Mouse (Mus musculus) ES-Bruce4 (cell line): ENCODE data around the gene Prdm15. TPM values are rescaled to one million over a fixed set of nuclear protein-coding genes. Genes with fewer than 3 reads are reported as not detected.

Source experiments
- H3K27ac ChIP-seq: 2 replicates; pipeline ENCODE4 v1.5.1; 2012; ENCODE audit warnings: low read length, inconsistent platforms; ENCODE audit not compliant: insufficient read depth
- H3K27me3 ChIP-seq: 2 replicates; pipeline ENCODE4 v1.6.1; 2012; ENCODE audit warnings: mild to moderate bottlenecking, low read length, inconsistent platforms; ENCODE audit not compliant: control insufficient read depth, poor library complexity, insufficient read depth, severe bottlenecking
- H3K36me3 ChIP-seq: 2 replicates; pipeline ENCODE4 v1.6.1; 2012; ENCODE audit warnings: inconsistent platforms, mild to moderate bottlenecking, low read length, moderate library complexity; ENCODE audit not compliant: control insufficient read depth, poor library complexity, insufficient read depth, severe bottlenecking
- H3K4me1 ChIP-seq: one replicate; pipeline ENCODE4 v1.8.1; 2011; ENCODE audit warnings: low read length; ENCODE audit not compliant: control insufficient read depth, insufficient read depth
- H3K4me3 ChIP-seq: 2 replicates; pipeline ENCODE4 v1.5.1; 2011; ENCODE audit warnings: low read depth, mild to moderate bottlenecking, low read length
- H3K9ac ChIP-seq: 2 replicates; pipeline ENCODE4 v1.6.1; 2012; ENCODE audit warnings: low read depth, mild to moderate bottlenecking, inconsistent platforms; ENCODE audit not compliant: poor library complexity, severe bottlenecking
- H3K9me3 ChIP-seq: replicated peaks from 2 replicates; pipeline ENCODE4 v1.6.1; 2012; ENCODE audit warnings: mild to moderate bottlenecking, low read length, inconsistent platforms; ENCODE audit not compliant: control insufficient read depth, poor library complexity, insufficient read depth, severe bottlenecking
- CTCF ChIP-seq: IDR thresholded peaks from one replicate; pipeline ENCODE4 v1.8.1; 2011; ENCODE audit warnings: low read depth, low read length
- EP300 ChIP-seq: IDR thresholded peaks from 2 replicates; pipeline ENCODE4 v1.6.1; 2011; ENCODE audit warnings: low read depth, low read length; ENCODE audit not compliant: insufficient read depth
- POLR2A ChIP-seq: IDR thresholded peaks from one replicate; pipeline ENCODE4 v1.8.1; 2011; ENCODE audit warnings: low read length; ENCODE audit not compliant: insufficient read depth
- polyA plus RNA-seq: library from polyadenylated mRNA; stranded (reverse); fragments of >200 nt; gene quantifications from 2 replicates; pipeline ENCODE4 v1.2.4, GENCODE M21; 2011; ENCODE audit warnings: low read depth; ENCODE audit not compliant: missing spikeins, insufficient read depth, insufficient read length

Prdm15 gene
- polyA plus RNA-seq, 1 experiment: 19.9 TPM

GRCm38 (mm10) chr16:97877502-97877901 lies 25.9 kb upstream of the Prdm15 start:
- Histone ChIP-seq H3K27ac (no peak overlapping the region), H3K36me3 (no peaks in the 10 kb centered on the region), H3K27me3 (no peaks in the 10 kb centered on the region), H3K4me3 (no peak overlapping the region), H3K4me1 (no peaks in the 10 kb centered on the region), H3K9ac (no peak overlapping the region), H3K9me3 (no peaks in the 10 kb centered on the region)
- TF ChIP-seq POLR2A: no peak

DNA sequence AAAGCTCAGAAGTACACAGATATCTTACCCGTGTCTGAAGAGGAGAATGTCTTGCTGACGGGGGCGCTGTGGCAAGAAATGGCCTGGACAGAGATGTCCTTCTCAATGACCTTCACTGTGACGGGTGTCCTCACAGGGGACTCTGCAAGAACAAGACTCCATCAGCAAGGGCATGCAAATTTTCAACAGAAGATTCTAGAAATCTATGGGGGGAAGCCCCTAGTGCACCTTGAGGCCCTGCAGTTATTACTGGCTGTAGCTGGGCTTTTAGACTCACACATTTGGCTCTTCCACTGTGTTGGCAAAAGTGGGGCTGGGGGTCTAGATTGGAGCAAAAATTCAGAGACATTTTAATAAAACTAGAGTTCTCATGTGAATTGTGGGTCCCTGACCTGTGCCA lies 23.5 kb upstream of the Prdm15 start:
- Histone ChIP-seq H3K4me1 (no peaks in the 10 kb centered on the region), H3K27ac (no peak overlapping the region), H3K4me3 (no peak overlapping the region), H3K9me3 (no peaks in the 10 kb centered on the region), H3K9ac (no peak overlapping the region), H3K36me3 (no peaks in the 10 kb centered on the region), H3K27me3 (no peaks in the 10 kb centered on the region)
- TF ChIP-seq EP300 (no peak), CTCF (no peak), POLR2A (no peak)

DNA sequence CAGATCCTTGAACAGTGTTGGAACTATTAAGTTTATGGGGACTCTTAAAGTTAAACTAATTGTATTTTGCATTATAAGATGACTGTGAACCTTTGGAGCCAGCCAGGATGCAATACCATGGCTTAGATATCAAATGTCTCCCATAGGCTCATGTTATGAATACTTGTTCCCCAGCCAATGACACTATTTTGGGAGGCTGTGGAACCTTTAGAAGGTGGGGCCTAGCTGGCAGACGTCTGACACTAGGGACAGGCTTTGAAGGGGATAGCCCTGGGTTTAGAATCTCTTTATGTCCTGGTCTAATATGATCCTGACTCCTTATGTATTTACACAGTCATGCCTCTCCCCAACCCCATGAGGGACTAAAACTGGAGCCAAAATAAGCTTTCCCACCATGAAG lies 22.7 kb upstream of the Prdm15 start:
- Histone ChIP-seq H3K4me3 (no peak overlapping the region), H3K27me3 (no peaks in the 10 kb centered on the region), H3K36me3 (no peaks in the 10 kb centered on the region), H3K27ac (no peak overlapping the region), H3K9ac (no peak overlapping the region), H3K9me3 (no peaks in the 10 kb centered on the region), H3K4me1 (no peaks in the 10 kb centered on the region)
- TF ChIP-seq EP300 (no peak), POLR2A (no peak), CTCF (no peak)

DNA sequence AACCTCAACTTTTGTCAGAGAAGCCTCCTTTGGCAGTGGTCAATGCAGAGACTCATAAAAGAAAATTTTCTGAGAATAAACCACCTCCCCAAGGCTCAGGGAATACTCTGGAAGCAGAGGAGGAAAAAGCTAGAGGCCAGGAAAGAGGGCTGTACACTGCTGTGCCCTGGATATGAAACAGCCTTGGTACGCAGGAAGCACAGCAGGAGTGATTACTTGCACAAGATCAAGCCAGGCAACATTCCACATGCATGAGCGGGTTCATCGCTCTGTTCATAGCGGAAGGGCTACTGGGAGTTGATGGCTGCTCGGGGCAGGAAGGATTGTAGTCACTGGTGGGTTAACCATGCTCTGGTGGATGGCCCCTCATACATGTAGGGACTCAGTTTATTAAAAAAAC lies 21.0 kb upstream of the Prdm15 start:
- Histone ChIP-seq H3K4me3 (no peak overlapping the region), H3K36me3 (no peaks in the 10 kb centered on the region), H3K9ac (no peak overlapping the region), H3K9me3 (no peaks in the 10 kb centered on the region), H3K27ac (no peak overlapping the region), H3K27me3 (no peaks in the 10 kb centered on the region), H3K4me1 (no peaks in the 10 kb centered on the region)
- TF ChIP-seq POLR2A (no peak), EP300 (no peak), CTCF (no peak)

- no peak overlapping the region for H3K4me3 ChIP-seq
- no peak for TF ChIP-seq POLR2A
- no peak for TF ChIP-seq CTCF
- TF ChIP-seq EP300: no peak
- no peaks in the 10 kb centered on the region for H3K36me3 ChIP-seq
- H3K27ac ChIP-seq: no peak overlapping the region
- H3K27me3 ChIP-seq: no peaks in the 10 kb centered on the region
- no peaks in the 10 kb centered on the region for H3K9me3 ChIP-seq
- no peak overlapping the region for H3K9ac ChIP-seq
- H3K4me1 ChIP-seq: no peaks in the 10 kb centered on the region
These were observed 17.8 kb upstream of the Prdm15 start for GRCm38 (mm10) chr16:97869193-97870102.

- no peaks in the 10 kb centered on the region for H3K4me1 ChIP-seq
- no peaks in the 10 kb centered on the region for H3K36me3 ChIP-seq
- TF ChIP-seq CTCF (no peak), EP300 (no peak), POLR2A (no peak)
- no peak overlapping the region for H3K4me3 ChIP-seq
- no peak overlapping the region for H3K9ac ChIP-seq
- no peaks in the 10 kb centered on the region for H3K27me3 ChIP-seq
- H3K9me3 ChIP-seq: no peaks in the 10 kb centered on the region
- H3K27ac ChIP-seq: no peak overlapping the region
These were observed 12.3 kb upstream of the Prdm15 start for GRCm38 (mm10) chr16:97863932-97864467.
